Mouse (Mus musculus): ENCODE results near the gene Calm4.

GRCm38 (mm10) chr13:3799386-3799785, 38.2 kb upstream of the Calm4 start:
- TF ChIP-seq CTCF (IDR thresholded peaks at IDR 0.05; ENCODE audit: borderline replicate concordance, insufficient read depth, low read depth, low read length) (no peak), POLR2A (IDR thresholded peaks at IDR 0.05; ENCODE audit: borderline replicate concordance, insufficient read depth, low read length) (no peak)
